Mouse (Mus musculus) CD4-positive helper T cell, adult 2 months (primary cell): ENCODE data around the gene Rasgrf1.
"Not testable (repeated sequence)": the region's sequence is repeated elsewhere in the genome, so short reads cannot be mapped to it uniquely, and the experiment has no call there.

Source experiments
- DNase-seq: peaks from one replicate; pipeline ENCODE4 v3.0.0-alpha.2; 2012; ENCODE audit warnings: low read depth, missing footprints, low spot score

Rasgrf1 gene

GRCm38 (mm10) chr9:90035794-90036193 is 126.1 kb downstream of the Rasgrf1 start:
- DNase-seq, result no peak

GRCm38 (mm10) chr9:90036313-90036712 is 126.6 kb downstream of the Rasgrf1 start:
- DNase-seq, result no peak

- no peak for DNase-seq
Measured at GRCm38 (mm10) chr9:90038535-90038934, 128.8 kb downstream of the Rasgrf1 start.

- no peak for DNase-seq
Measured at GRCm38 (mm10) chr9:90040916-90041315, 131.2 kb downstream of the Rasgrf1 start.

- no peak for DNase-seq
Measured at GRCm38 (mm10) chr9:90041556-90041955, 131.8 kb downstream of the Rasgrf1 start.

GRCm38 (mm10) chr9:90042906-90043305 is 133.2 kb downstream of the Rasgrf1 start:
- DNase-seq, result not testable (repeated sequence)

GRCm38 (mm10) chr9:90045191-90045590 is 135.5 kb downstream of the Rasgrf1 start:
- no peak for DNase-seq

GRCm38 (mm10) chr9:90047937-90048627 is 138.4 kb downstream of the Rasgrf1 start:
- DNase-seq, result no peak

- no peak for DNase-seq
Measured at GRCm38 (mm10) chr9:90053852-90054251, 144.1 kb downstream of the Rasgrf1 start, which contains the start of gene Ctsh. TSS of gene Ctsh (plus strand) at chr9:90054152.

GRCm38 (mm10) chr9:90054371-90055145 is 144.8 kb downstream of the Rasgrf1 start:
- no peak for DNase-seq

- DNase-seq, result no peak
Measured at GRCm38 (mm10) chr9:90055409-90055808, 145.7 kb downstream of the Rasgrf1 start.

GRCm38 (mm10) chr9:90055911-90056310 is 146.2 kb downstream of the Rasgrf1 start:
- DNase-seq, result no peak

- DNase-seq, result no peak
Measured at GRCm38 (mm10) chr9:90056716-90057115, 147.0 kb downstream of the Rasgrf1 start.

GRCm38 (mm10) chr9:90059828-90060573 is 150.3 kb downstream of the Rasgrf1 start:
- no peak for DNase-seq

GRCm38 (mm10) chr9:90060574-90060875 is 150.8 kb downstream of the Rasgrf1 start:
- no peak for DNase-seq

GRCm38 (mm10) chr9:90060932-90061331 is 151.2 kb downstream of the Rasgrf1 start:
- DNase-seq, result not testable (repeated sequence)

GRCm38 (mm10) chr9:90067341-90067740 is 157.6 kb downstream of the Rasgrf1 start:
- DNase-seq, result no peak

- no peak for DNase-seq
Measured at GRCm38 (mm10) chr9:90068786-90069185, 159.1 kb downstream of the Rasgrf1 start.

- no peak for DNase-seq
Measured at GRCm38 (mm10) chr9:90069485-90069884, 159.8 kb downstream of the Rasgrf1 start.

- no peak for DNase-seq
Measured at GRCm38 (mm10) chr9:90070174-90070573, 160.5 kb downstream of the Rasgrf1 start.

GRCm38 (mm10) chr9:90075336-90075735 is 165.6 kb downstream of the Rasgrf1 start:
- DNase-seq, result no peak

GRCm38 (mm10) chr9:90076131-90076530 is 166.4 kb downstream of the Rasgrf1 start:
- DNase-seq, result no peak
